Mouse (Mus musculus) CH12.LX (cell line): ENCODE measurements around the gene Zfp819. TPM values are rescaled to one million over a fixed set of nuclear protein-coding genes. Genes with fewer than 3 reads are reported as not detected.

ENCODE experiments used
- DNase-seq: peaks from one replicate; pipeline ENCODE4 v3.0.0-alpha.2; 2013; ENCODE audit errors: extremely low read depth
- H3K27ac ChIP-seq: 2 replicates; pipeline ENCODE4 v1.5.1; 2012; ENCODE audit warnings: low read depth, mild to moderate bottlenecking, control low read depth, moderate library complexity; ENCODE audit not compliant: insufficient read depth
- H3K27me3 ChIP-seq: replicated peaks from 2 replicates; pipeline ENCODE3; 2012; ENCODE audit warnings: inconsistent platforms
- H3K36me3 ChIP-seq, 2 experiments: replicated peaks in 1 of 2; 2 replicates each; pipeline versions ENCODE3 to v1.6.1; 2012; ENCODE audit warnings: inconsistent platforms in 1 of 2, low read length in 1 of 2, mild to moderate bottlenecking in 1 of 2, mixed read lengths in 1 of 2, moderate library complexity in 1 of 2; ENCODE audit not compliant: control insufficient read depth in 1 of 2, insufficient read depth in 1 of 2
- H3K4me1 ChIP-seq, 2 experiments: 2 replicates each; pipeline ENCODE4 v1.6.1; 2012; ENCODE audit warnings: inconsistent platforms in 1 of 2, moderate library complexity in 1 of 2; ENCODE audit not compliant: insufficient read depth in 2 of 2, control insufficient read depth in 1 of 2
- H3K4me2 ChIP-seq: 2 replicates; pipeline ENCODE4 v1.6.1; 2012; ENCODE audit warnings: low read depth, mild to moderate bottlenecking, control low read depth; ENCODE audit not compliant: poor library complexity, insufficient read depth, severe bottlenecking
- H3K4me3 ChIP-seq, 3 experiments: fragments of 150-350 bp in 1 of 3; sonication (generic) in 1 of 3; replicated peaks in 1 of 3; 2 replicates each; pipeline versions ENCODE3 to v1.5.1; 2011 to 2012; ENCODE audit warnings: low read depth in 2 of 3, low read length in 2 of 3, mild to moderate bottlenecking in 2 of 3, moderate library complexity in 2 of 3, control low read depth in 1 of 3, improper control_type of control experiment in 1 of 3, inconsistent platforms in 1 of 3, mixed read lengths in 1 of 3; ENCODE audit not compliant: poor library complexity in 1 of 3
- H3K79me2 ChIP-seq: replicated peaks from 2 replicates; pipeline ENCODE4 v1.6.1; 2012; ENCODE audit warnings: mild to moderate bottlenecking, moderate library complexity; ENCODE audit not compliant: control insufficient read depth, poor library complexity, insufficient read depth, severe bottlenecking; ENCODE audit errors: extremely low read depth
- H3K9ac ChIP-seq: 2 replicates; pipeline ENCODE4 v1.6.1; 2012; ENCODE audit warnings: low read depth, mild to moderate bottlenecking, control low read depth, moderate library complexity; ENCODE audit not compliant: insufficient read depth
- H3K9me3 ChIP-seq: replicated peaks from 2 replicates; pipeline ENCODE3; 2012; ENCODE audit warnings: low read length, inconsistent platforms, mixed read lengths
- CHD2 ChIP-seq: IDR thresholded peaks from 2 replicates; pipeline ENCODE4 v1.6.1; 2011; ENCODE audit warnings: low read length, improper control_type of control experiment
- CTCF ChIP-seq, 2 experiments: IDR thresholded peaks in 1 of 2; conservative IDR thresholded peaks in 1 of 2; 2 replicates each; pipeline ENCODE4 v1.5.1; 2011 to 2012; ENCODE audit warnings: low read depth in 2 of 2, low read length in 2 of 2, improper control_type of control experiment in 1 of 2, inconsistent platforms in 1 of 2, mild to moderate bottlenecking in 1 of 2, moderate library complexity in 1 of 2
- ELF1 ChIP-seq: IDR thresholded peaks from 2 replicates; pipeline ENCODE4 v1.6.1; 2014; ENCODE audit warnings: low read depth, mild to moderate bottlenecking, inconsistent platforms, low read length, improper control_type of control experiment
- EP300 ChIP-seq: IDR thresholded peaks from 2 replicates; pipeline ENCODE4 v1.6.1; 2011; ENCODE audit warnings: low read length, improper control_type of control experiment
- ETS1 ChIP-seq: conservative IDR thresholded peaks from 2 replicates; pipeline ENCODE4 v1.6.1; 2012; ENCODE audit warnings: low read depth, mild to moderate bottlenecking, inconsistent platforms, low read length, improper control_type of control experiment, moderate library complexity
- GABPA ChIP-seq: IDR thresholded peaks from 2 replicates; pipeline ENCODE4 v1.6.1; 2012; ENCODE audit warnings: low read depth, low read length, improper control_type of control experiment, inconsistent platforms; ENCODE audit not compliant: insufficient replicate concordance
- IRF4 ChIP-seq: IDR thresholded peaks from 2 replicates; pipeline ENCODE4 v1.6.1; 2014; ENCODE audit warnings: low read depth, mild to moderate bottlenecking, inconsistent platforms, low read length, improper control_type of control experiment
- JUND ChIP-seq: conservative IDR thresholded peaks from 2 replicates; pipeline ENCODE4 v1.6.1; 2011; ENCODE audit warnings: low read depth, low read length, improper control_type of control experiment
- KAT2A ChIP-seq: IDR thresholded peaks from 2 replicates; pipeline ENCODE4 v1.6.1; 2012; ENCODE audit warnings: low read length, improper control_type of control experiment, inconsistent platforms; ENCODE audit not compliant: insufficient replicate concordance
- MAX ChIP-seq: IDR thresholded peaks from 2 replicates; pipeline ENCODE4 v1.6.1; 2011; ENCODE audit warnings: low read length, improper control_type of control experiment
- MYC ChIP-seq: IDR thresholded peaks from 2 replicates; pipeline ENCODE4 v1.6.1; 2011; ENCODE audit warnings: low read depth, mild to moderate bottlenecking, improper control_type of control experiment, low read length
- POLR2A ChIP-seq: IDR thresholded peaks from 2 replicates; pipeline ENCODE4 v1.6.1; 2011; ENCODE audit warnings: low read depth, mild to moderate bottlenecking, improper control_type of control experiment, low read length
- POLR2AphosphoS2 ChIP-seq: IDR thresholded peaks from 2 replicates; pipeline ENCODE4 v1.6.1; 2011; ENCODE audit warnings: low read depth, low read length, improper control_type of control experiment
- RAD21 ChIP-seq: IDR thresholded peaks from 2 replicates; pipeline ENCODE4 v1.6.1; 2011; ENCODE audit warnings: low read depth, mild to moderate bottlenecking, low read length, improper control_type of control experiment, moderate library complexity
- SMC3 ChIP-seq: IDR thresholded peaks from 2 replicates; pipeline ENCODE4 v1.6.1; 2011; ENCODE audit warnings: low read depth, low read length, improper control_type of control experiment
- TBP ChIP-seq: conservative IDR thresholded peaks from 2 replicates; pipeline ENCODE4 v1.6.1; 2011; ENCODE audit warnings: low read depth, low read length, improper control_type of control experiment
- TCF12 ChIP-seq: IDR thresholded peaks from 2 replicates; pipeline ENCODE4 v1.6.1; 2014; ENCODE audit warnings: low read depth, mild to moderate bottlenecking, inconsistent platforms, low read length, improper control_type of control experiment
- UBTF ChIP-seq: IDR thresholded peaks from 2 replicates; pipeline ENCODE4 v1.6.1; 2012; ENCODE audit warnings: low read depth, mild to moderate bottlenecking, inconsistent platforms, low read length, improper control_type of control experiment, moderate library complexity
- USF1 ChIP-seq: IDR thresholded peaks from 2 replicates; pipeline ENCODE4 v1.6.1; 2014; ENCODE audit warnings: low read depth, mild to moderate bottlenecking, inconsistent platforms, low read length, improper control_type of control experiment
- USF2 ChIP-seq: conservative IDR thresholded peaks from 2 replicates; pipeline ENCODE4 v1.6.1; 2011; ENCODE audit warnings: low read depth, low read length, improper control_type of control experiment
- ZMIZ1 ChIP-seq: IDR thresholded peaks from 2 replicates; pipeline ENCODE4 v1.6.1; 2012; ENCODE audit warnings: low read depth, mild to moderate bottlenecking, inconsistent platforms, low read length, improper control_type of control experiment
- ZNF384 ChIP-seq: IDR thresholded peaks from 2 replicates; pipeline ENCODE4 v1.6.1; 2012; ENCODE audit warnings: low read depth, low read length, improper control_type of control experiment, inconsistent platforms
- dilution Hi-C: fragments of 300-500 bp; cut with MboI; formaldehyde crosslinking; loops from 2 replicates; pipeline ENCODE4 v1.14.3; 2020; ENCODE audit warnings: low sequenced_read_pairs; ENCODE audit not compliant: extremely low pct_unique_long_range_greater_than_20kb, extremely low pct_ligation_motif_present
- in situ Hi-C: fragments of 300-500 bp; cut with MboI; formaldehyde crosslinking; loops from 3 replicates; pipeline ENCODE4 v1.14.3; 2019; ENCODE audit warnings: low sequenced_read_pairs, low pct_ligation_motif_present, low pct_unique_long_range_greater_than_20kb, mixed read lengths
- polyA plus RNA-seq: library from polyadenylated mRNA; unstranded; fragments of >175 nt; gene quantifications from 2 replicates; pipeline ENCODE4 v1.2.1, GENCODE M21; 2012; ENCODE audit warnings: low read depth; ENCODE audit not compliant: insufficient read length
- total RNA-seq, 2 experiments: library from RNA; depleted of rRNA; stranded (reverse); fragments of 300-350 nt in 1 of 2; fragments of >200 nt in 1 of 2; gene quantifications; 2 replicates each; pipeline ENCODE4 v1.2.3; 2012 to 2014

Zfp819 gene
- total and polyA plus RNA-seq, 3 experiments, result not detected

DNA sequence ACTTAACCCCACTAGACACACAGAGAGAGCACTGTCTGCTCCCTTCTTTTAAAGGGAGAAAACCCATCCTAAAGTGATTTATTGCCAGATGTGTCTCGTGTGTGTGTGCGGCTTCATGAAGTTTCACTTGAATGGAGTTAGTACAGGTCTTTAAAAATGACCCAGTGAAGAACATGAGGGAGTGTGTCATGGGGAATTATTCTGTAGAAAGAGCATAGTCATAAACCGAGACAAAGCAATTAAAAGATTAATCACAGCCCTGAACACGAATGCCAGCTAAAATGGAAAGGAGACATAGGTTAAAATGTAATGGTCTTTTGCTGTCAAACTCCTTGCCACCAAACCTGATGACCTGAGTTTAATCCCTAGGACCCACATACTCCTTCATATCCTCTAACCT is 27.0 kb downstream of the Zfp819 start:
- no peak overlapping the region for H3K27ac ChIP-seq
- H3K4me2 ChIP-seq, result no peak overlapping the region
- in situ Hi-C loops, result no loop called here
- H3K9ac ChIP-seq, result no peak overlapping the region
- H3K4me3 ChIP-seq, result no peak overlapping the region
- no peak for TF ChIP-seq POLR2A
- no peak for TF ChIP-seq JUND
- no peak for TF ChIP-seq RAD21
- TF ChIP-seq IRF4, result no peak
- no peaks in the 10 kb centered on the region for H3K79me2 ChIP-seq
- no peaks in the 10 kb centered on the region for H3K36me3 ChIP-seq
- no peaks in the 10 kb centered on the region for H3K27me3 ChIP-seq
- dilution Hi-C loops, result no loop called here
- H3K9me3 ChIP-seq, result no peaks in the 10 kb centered on the region
- no peaks in the 10 kb centered on the region for H3K4me1 ChIP-seq
- DNase-seq, result no peak

DNA sequence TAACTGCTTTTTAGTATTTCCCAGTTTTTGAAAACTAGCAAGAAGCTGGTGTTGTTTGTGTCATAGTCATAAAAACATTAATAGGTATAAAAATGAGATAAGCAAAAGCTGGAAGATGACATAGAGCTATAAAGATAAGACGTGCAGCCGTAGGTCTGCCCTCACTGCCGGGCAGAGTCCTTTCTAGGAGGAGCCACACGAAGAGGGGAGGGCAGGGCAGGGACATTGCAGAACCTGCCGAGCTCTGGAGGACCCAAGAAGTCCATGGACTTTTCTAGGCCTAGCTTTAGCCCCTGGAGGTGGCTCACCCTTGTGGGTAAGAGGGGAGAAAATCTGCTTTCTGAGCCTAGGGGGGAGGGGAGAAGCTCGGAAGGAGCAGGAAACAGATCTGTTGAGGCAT is 27.5 kb downstream of the Zfp819 start, which contains the start of gene Ceacam18:
Gene Ceacam18 (plus strand): TSS at position 208 of the 400 bp plus-strand sequence.
- DNase-seq, result no peak
- H3K4me2 ChIP-seq, result no peak within 1 kb of the TSS
- dilution Hi-C loops, result no loop called here
- no peak within 1 kb of the TSS for H3K9ac ChIP-seq
- in situ Hi-C loops, result no loop called here
- H3K27me3 ChIP-seq, result no peaks in the 10 kb centered on the region
- TF ChIP-seq UBTF (no peak), ELF1 (no peak), SMC3 (no peak), MYC (no peak), KAT2A (no peak), GABPA (no peak), USF2 (no peak), USF1 (no peak), ZMIZ1 (no peak), TCF12 (no peak), CHD2 (no peak), CTCF (conservative IDR thresholded peaks at IDR 0.05 in 1 of 2, IDR thresholded peaks at IDR 0.05 in 1 of 2; ENCODE audit: low read depth in 2 of 2, low read length in 2 of 2) (no peak), TBP (no peak), MAX (no peak), EP300 (no peak), ZNF384 (no peak), POLR2AphosphoS2 (no peak), ETS1 (no peak)
- no peaks in the 10 kb centered on the region for H3K4me1 ChIP-seq
- no peaks in the 10 kb centered on the region for H3K79me2 ChIP-seq
- H3K9me3 ChIP-seq, result no peaks in the 10 kb centered on the region
- H3K4me3 ChIP-seq, result no peak within 1 kb of the TSS
- no peak within 1 kb of the TSS for H3K27ac ChIP-seq
- H3K36me3 ChIP-seq, result no peaks in the 10 kb centered on the region
